Mouse (Mus musculus) CH12.LX (cell line): ENCODE results near the gene Jag2. TPM values are rescaled to one million over a fixed set of nuclear protein-coding genes. Genes with fewer than 3 reads are reported as not detected.

Experiments used
- DNase-seq: peaks from one replicate; pipeline ENCODE4 v3.0.0-alpha.2; 2013; ENCODE audit errors: extremely low read depth
- H3K27ac ChIP-seq: 2 replicates; pipeline ENCODE4 v1.5.1; 2012; ENCODE audit warnings: low read depth, mild to moderate bottlenecking, control low read depth, moderate library complexity; ENCODE audit not compliant: insufficient read depth
- H3K27me3 ChIP-seq: replicated peaks from 2 replicates; pipeline ENCODE3; 2012; ENCODE audit warnings: inconsistent platforms
- H3K36me3 ChIP-seq, 2 experiments: replicated peaks in 1 of 2; 2 replicates each; pipeline versions ENCODE3 to v1.6.1; 2012; ENCODE audit warnings: inconsistent platforms in 1 of 2, low read length in 1 of 2, mild to moderate bottlenecking in 1 of 2, mixed read lengths in 1 of 2, moderate library complexity in 1 of 2; ENCODE audit not compliant: control insufficient read depth in 1 of 2, insufficient read depth in 1 of 2
- H3K4me1 ChIP-seq, 2 experiments: 2 replicates each; pipeline ENCODE4 v1.6.1; 2012; ENCODE audit warnings: inconsistent platforms in 1 of 2, moderate library complexity in 1 of 2; ENCODE audit not compliant: insufficient read depth in 2 of 2, control insufficient read depth in 1 of 2
- H3K4me2 ChIP-seq: 2 replicates; pipeline ENCODE4 v1.6.1; 2012; ENCODE audit warnings: low read depth, mild to moderate bottlenecking, control low read depth; ENCODE audit not compliant: poor library complexity, insufficient read depth, severe bottlenecking
- H3K4me3 ChIP-seq, 3 experiments: fragments of 150-350 bp in 1 of 3; sonication (generic) in 1 of 3; replicated peaks in 1 of 3; 2 replicates each; pipeline versions ENCODE3 to v1.5.1; 2011 to 2012; ENCODE audit warnings: low read depth in 2 of 3, low read length in 2 of 3, mild to moderate bottlenecking in 2 of 3, moderate library complexity in 2 of 3, control low read depth in 1 of 3, improper control_type of control experiment in 1 of 3, inconsistent platforms in 1 of 3, mixed read lengths in 1 of 3; ENCODE audit not compliant: poor library complexity in 1 of 3
- H3K79me2 ChIP-seq: replicated peaks from 2 replicates; pipeline ENCODE4 v1.6.1; 2012; ENCODE audit warnings: mild to moderate bottlenecking, moderate library complexity; ENCODE audit not compliant: control insufficient read depth, poor library complexity, insufficient read depth, severe bottlenecking; ENCODE audit errors: extremely low read depth
- H3K9ac ChIP-seq: 2 replicates; pipeline ENCODE4 v1.6.1; 2012; ENCODE audit warnings: low read depth, mild to moderate bottlenecking, control low read depth, moderate library complexity; ENCODE audit not compliant: insufficient read depth
- H3K9me3 ChIP-seq: replicated peaks from 2 replicates; pipeline ENCODE3; 2012; ENCODE audit warnings: low read length, inconsistent platforms, mixed read lengths
- E2F4 ChIP-seq: IDR thresholded peaks from 2 replicates; pipeline ENCODE4 v1.6.1; 2011; ENCODE audit warnings: low read depth, low read length, improper control_type of control experiment; ENCODE audit not compliant: insufficient replicate concordance
- EP300 ChIP-seq: IDR thresholded peaks from 2 replicates; pipeline ENCODE4 v1.6.1; 2011; ENCODE audit warnings: low read length, improper control_type of control experiment
- MAX ChIP-seq: IDR thresholded peaks from 2 replicates; pipeline ENCODE4 v1.6.1; 2011; ENCODE audit warnings: low read length, improper control_type of control experiment
- MXI1 ChIP-seq: IDR thresholded peaks from 2 replicates; pipeline ENCODE4 v1.6.1; 2011; ENCODE audit warnings: mild to moderate bottlenecking, low read depth, low read length, improper control_type of control experiment
- MYC ChIP-seq: IDR thresholded peaks from 2 replicates; pipeline ENCODE4 v1.6.1; 2011; ENCODE audit warnings: low read depth, mild to moderate bottlenecking, improper control_type of control experiment, low read length
- NELFE ChIP-seq: IDR thresholded peaks from 2 replicates; pipeline ENCODE4 v1.6.1; 2011; ENCODE audit warnings: low read depth, low read length, improper control_type of control experiment
- NRF1 ChIP-seq: IDR thresholded peaks from 2 replicates; pipeline ENCODE4 v1.6.1; 2014; ENCODE audit warnings: low read depth, mild to moderate bottlenecking, inconsistent platforms, low read length, improper control_type of control experiment, moderate library complexity
- PAX5 ChIP-seq: IDR thresholded peaks from 2 replicates; pipeline ENCODE4 v1.6.1; 2012; ENCODE audit warnings: low read length, inconsistent platforms, mixed read lengths
- SMC3 ChIP-seq: IDR thresholded peaks from 2 replicates; pipeline ENCODE4 v1.6.1; 2011; ENCODE audit warnings: low read depth, low read length, improper control_type of control experiment
- USF1 ChIP-seq: IDR thresholded peaks from 2 replicates; pipeline ENCODE4 v1.6.1; 2014; ENCODE audit warnings: low read depth, mild to moderate bottlenecking, inconsistent platforms, low read length, improper control_type of control experiment
- ZMIZ1 ChIP-seq: IDR thresholded peaks from 2 replicates; pipeline ENCODE4 v1.6.1; 2012; ENCODE audit warnings: low read depth, mild to moderate bottlenecking, inconsistent platforms, low read length, improper control_type of control experiment
- dilution Hi-C: fragments of 300-500 bp; cut with MboI; formaldehyde crosslinking; loops from 2 replicates; pipeline ENCODE4 v1.14.3; 2020; ENCODE audit warnings: low sequenced_read_pairs; ENCODE audit not compliant: extremely low pct_unique_long_range_greater_than_20kb, extremely low pct_ligation_motif_present
- in situ Hi-C: fragments of 300-500 bp; cut with MboI; formaldehyde crosslinking; loops from 3 replicates; pipeline ENCODE4 v1.14.3; 2019; ENCODE audit warnings: low sequenced_read_pairs, low pct_ligation_motif_present, low pct_unique_long_range_greater_than_20kb, mixed read lengths
- polyA plus RNA-seq: library from polyadenylated mRNA; unstranded; fragments of >175 nt; gene quantifications from 2 replicates; pipeline ENCODE4 v1.2.1, GENCODE M21; 2012; ENCODE audit warnings: low read depth; ENCODE audit not compliant: insufficient read length
- total RNA-seq, 2 experiments: library from RNA; depleted of rRNA; stranded (reverse); fragments of 300-350 nt in 1 of 2; fragments of >200 nt in 1 of 2; gene quantifications; 2 replicates each; pipeline ENCODE4 v1.2.3; 2012 to 2014

Gene Jag2
- total and polyA plus RNA-seq, 3 experiments = 0.34 to 7.6 (median 0.59) TPM

DNA sequence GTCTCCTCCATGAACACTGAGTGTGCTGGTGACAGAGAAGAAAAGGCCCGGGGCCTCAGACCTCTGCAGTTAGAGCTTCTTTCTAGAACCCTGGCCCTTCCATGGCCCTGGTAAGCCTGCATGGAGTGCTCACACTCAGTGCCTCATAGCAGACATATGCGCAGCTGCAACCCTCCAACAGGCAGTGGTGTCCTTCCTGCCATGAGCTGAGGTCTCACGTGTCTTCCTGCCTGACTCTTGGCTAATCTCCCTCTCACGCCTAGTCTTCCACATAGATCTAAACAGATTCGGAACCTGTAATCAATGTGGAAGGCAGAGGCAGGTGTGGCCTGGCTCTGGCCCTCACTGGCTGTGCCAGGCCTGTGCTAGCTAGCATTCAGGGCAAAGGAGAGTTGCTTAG lies 49.8 kb downstream of the Jag2 start:
- TF ChIP-seq EP300 = no peak
- TF ChIP-seq SMC3 = no peak
- H3K4me2 ChIP-seq = no peak overlapping the region
- in situ Hi-C loops = no loop called here
- H3K79me2 ChIP-seq = no peaks in the 10 kb centered on the region
- dilution Hi-C loops = no loop called here
- no peak overlapping the region for H3K27ac ChIP-seq
- peaks cover 6 to 7% of the 10 kb centered on the region in 2 experiments; a peak in 3 of 4 replicates for H3K4me1 ChIP-seq
- H3K4me3 ChIP-seq = no peak overlapping the region
- no peaks in the 10 kb centered on the region for H3K9me3 ChIP-seq
- DNase-seq = no peak
- H3K27me3 ChIP-seq = peaks cover 3% of the 10 kb centered on the region
- H3K36me3 ChIP-seq = no peaks in the 10 kb centered on the region
- H3K9ac ChIP-seq = no peak overlapping the region

GRCm38 (mm10) chr12:112877607-112878020 lies 52.0 kb downstream of the Jag2 start:
- Histone ChIP-seq H3K79me2 (no peaks in the 10 kb centered on the region), H3K4me2 (peak overlapping the region; percentile 27; the same call in 1 of the 2 replicates), H3K27me3 (no peaks in the 10 kb centered on the region), H3K36me3 (peaks cover 0 to 2% of the 10 kb centered on the region in 2 experiments), H3K27ac (no peak overlapping the region), H3K4me3 (no peak overlapping the region), H3K9me3 (no peaks in the 10 kb centered on the region), H3K4me1 (peaks cover 20 to 27% of the 10 kb centered on the region in 2 experiments), H3K9ac (no peak overlapping the region)
- no peak for DNase-seq
- in situ Hi-C loops = no loop called here
- TF ChIP-seq NRF1 (peak; percentile 52), E2F4 (no peak)
- dilution Hi-C loops = no loop called here

DNA sequence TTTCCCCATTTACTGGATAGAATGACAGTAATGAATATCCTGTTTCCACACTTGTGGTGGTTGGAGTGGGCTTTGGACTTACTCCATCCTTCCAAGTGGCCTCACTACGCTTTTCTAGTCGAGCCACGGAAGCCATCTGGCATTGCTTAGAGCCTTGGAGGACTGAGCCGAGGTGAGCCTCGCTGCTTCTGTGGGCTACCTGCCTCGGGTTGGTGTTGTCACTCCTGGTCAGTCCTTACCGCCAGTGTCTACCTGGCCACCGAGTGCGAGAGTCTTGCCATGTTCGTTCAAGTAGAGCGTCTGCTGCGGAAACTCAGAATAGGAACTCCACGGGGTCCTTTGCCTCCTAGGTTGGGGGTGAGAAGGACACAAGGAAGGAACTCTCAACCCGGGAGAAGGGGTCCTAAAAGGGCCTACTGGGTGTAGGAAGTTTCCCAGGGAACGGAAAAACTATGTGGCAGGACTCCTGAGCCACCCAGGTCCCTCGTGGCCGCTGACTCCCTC lies 52.5 kb downstream of the Jag2 start:
- Histone ChIP-seq H3K9me3 (no peaks in the 10 kb centered on the region), H3K27me3 (no peaks in the 10 kb centered on the region), H3K4me3 (no peak overlapping the region), H3K27ac (no peak overlapping the region), H3K4me1 (peaks cover 20 to 32% of the 10 kb centered on the region in 2 experiments), H3K9ac (no peak overlapping the region), H3K4me2 (peak overlapping the region; percentile 27; the same call in 1 of the 2 replicates), H3K79me2 (no peaks in the 10 kb centered on the region), H3K36me3 (peaks cover 0 to 2% of the 10 kb centered on the region in 2 experiments)
- TF ChIP-seq MYC (no peak), MAX (no peak), PAX5 (no peak), MXI1 (no peak), NELFE (no peak), ZMIZ1 (no peak), USF1 (no peak)
- DNase-seq = no peak
- dilution Hi-C loops = no loop called here
- in situ Hi-C loops = no loop called here
